Mouse (Mus musculus): ENCODE results near the gene Plet1. TPM values are rescaled to one million over a fixed set of nuclear protein-coding genes. Genes with fewer than 3 reads are reported as not detected.

The Plet1 gene
- polyA plus RNA-seq, 1 experiment from 2014 or later: 1.1 TPM

DNA sequence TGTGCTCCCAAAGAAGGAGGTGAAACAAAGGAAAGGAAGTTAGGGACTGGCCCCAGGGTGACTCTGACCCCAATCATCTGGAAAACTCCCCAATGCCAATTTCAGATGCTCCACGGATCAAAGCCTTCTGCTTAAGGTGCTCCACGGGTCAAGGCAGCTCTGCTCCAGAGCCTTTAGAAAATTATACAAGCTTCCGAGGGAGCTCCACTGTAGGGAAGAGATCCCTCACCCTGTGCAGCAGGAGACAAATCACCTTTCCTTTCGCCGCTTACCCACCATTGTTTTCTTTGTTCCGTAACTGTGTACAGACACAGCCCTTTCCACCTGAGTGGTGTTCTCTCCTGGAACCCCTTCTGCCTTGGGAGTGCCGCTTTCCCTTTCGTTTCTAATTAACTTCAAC lies 18.6 kb upstream of the Plet1 start:
- no peaks in the 10 kb centered on the region for H3K27me3 ChIP-seq
- H3K9ac ChIP-seq: no peak overlapping the region
- H3K4me3 ChIP-seq: no peak overlapping the region
- no peak for ATAC-seq (ENCODE audit: low FRiP score)
- no peak overlapping the region for H3K27ac ChIP-seq
- H3K9me3 ChIP-seq (replicated peaks): no peaks in the 10 kb centered on the region
- H3K4me1 ChIP-seq: 0 out of 2 replicates have a peak, but pooled peaks cover 2% of the 10 kb centered on the region
- WGBS: 64% methylated on average over 8 of the region's 8 CpGs
- H3K4me2 ChIP-seq (replicated peaks): no peak overlapping the region
- H3K36me3 ChIP-seq: no peaks in the 10 kb centered on the region

DNA sequence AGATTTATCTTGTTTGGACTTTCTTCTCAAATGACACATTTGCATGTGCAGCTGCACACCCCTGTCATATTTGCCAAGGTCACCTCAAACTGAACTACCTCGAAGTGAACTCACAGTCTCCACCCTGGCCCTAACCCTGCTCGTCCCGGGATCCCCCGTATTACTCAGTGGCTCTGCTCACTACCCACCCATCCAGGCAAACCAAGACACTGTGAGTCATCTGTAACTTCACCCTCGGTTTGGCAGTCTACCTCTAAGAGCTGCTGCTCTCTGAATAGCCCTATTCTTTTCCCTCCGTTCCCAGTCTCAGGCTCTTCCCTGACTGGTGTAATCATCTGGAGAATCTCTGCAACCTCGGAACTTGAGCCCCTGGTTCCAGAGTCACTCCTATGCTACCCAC lies 17.7 kb upstream of the Plet1 start:
- H3K9me3 ChIP-seq (replicated peaks): no peaks in the 10 kb centered on the region
- H3K9ac ChIP-seq: no peak overlapping the region
- 0 out of 2 replicates have a peak, but pooled peaks cover 2% of the 10 kb centered on the region for H3K4me1 ChIP-seq
- H3K27ac ChIP-seq: no peak overlapping the region
- no peak overlapping the region for H3K4me3 ChIP-seq
- 63% methylated on average over 7 of the region's 7 CpGs for WGBS
- no peaks in the 10 kb centered on the region for H3K27me3 ChIP-seq
- ATAC-seq (ENCODE audit: low FRiP score): no peak
- H3K4me2 ChIP-seq (replicated peaks): no peak overlapping the region
- H3K36me3 ChIP-seq: no peaks in the 10 kb centered on the region

DNA sequence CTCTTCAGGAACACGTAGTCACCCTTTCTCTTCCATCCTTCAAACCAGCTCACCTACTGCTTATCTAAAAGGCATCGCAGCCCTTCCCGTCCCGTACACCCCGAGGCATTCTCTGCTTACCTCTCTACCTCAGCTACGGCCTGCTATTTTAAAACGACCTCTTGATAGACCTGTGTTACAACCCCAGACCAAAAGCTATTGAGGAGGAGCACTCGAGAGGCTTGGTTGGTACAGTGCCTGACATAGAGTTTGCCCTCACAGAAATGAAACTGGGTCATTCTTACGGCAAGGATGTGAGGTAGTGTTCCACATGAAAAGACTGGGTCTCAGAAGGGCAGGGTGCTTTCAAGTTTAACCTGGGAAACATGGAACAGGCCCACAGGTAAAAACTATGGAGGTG lies 17.1 kb upstream of the Plet1 start:
- ATAC-seq (ENCODE audit: low FRiP score): no peak
- no peak overlapping the region for H3K9ac ChIP-seq
- no peaks in the 10 kb centered on the region for H3K27me3 ChIP-seq
- H3K27ac ChIP-seq: no peak overlapping the region
- 90% methylated on average over 9 of the region's 9 CpGs for WGBS
- H3K36me3 ChIP-seq: no peaks in the 10 kb centered on the region
- H3K4me3 ChIP-seq: no peak overlapping the region
- H3K9me3 ChIP-seq (replicated peaks): no peaks in the 10 kb centered on the region
- H3K4me1 ChIP-seq: 0 out of 2 replicates have a peak, but pooled peaks cover 2% of the 10 kb centered on the region
- H3K4me2 ChIP-seq (replicated peaks): no peak overlapping the region

DNA sequence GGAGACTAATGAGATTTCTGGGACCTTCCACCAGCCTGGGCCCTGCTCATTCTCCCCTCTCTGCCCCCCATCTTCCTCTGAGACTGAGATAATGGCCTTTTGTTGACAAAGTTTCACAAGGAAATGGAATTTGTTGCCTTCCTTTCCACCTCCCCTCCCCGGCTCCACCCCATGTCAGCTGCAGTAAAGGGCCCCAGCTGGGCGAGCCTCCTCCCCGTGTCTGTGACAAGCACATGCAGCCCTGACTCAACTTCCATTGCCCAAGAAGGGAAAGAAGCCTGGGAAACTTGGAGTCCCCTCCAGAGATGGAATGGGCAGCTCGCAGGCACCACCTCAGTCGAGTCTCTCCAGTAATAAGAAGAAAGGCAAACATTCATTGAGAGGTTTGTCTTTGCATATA lies 15.5 kb upstream of the Plet1 start:
- 21% methylated on average over 5 of the region's 5 CpGs for WGBS
- H3K9me3 ChIP-seq (replicated peaks): no peaks in the 10 kb centered on the region
- ATAC-seq (ENCODE audit: low FRiP score): no peak
- H3K4me2 ChIP-seq (replicated peaks): no peak overlapping the region
- H3K36me3 ChIP-seq: no peaks in the 10 kb centered on the region
- no peak overlapping the region for H3K27ac ChIP-seq
- H3K27me3 ChIP-seq: no peaks in the 10 kb centered on the region
- no peak overlapping the region for H3K9ac ChIP-seq
- H3K4me1 ChIP-seq: 0 out of 2 replicates have a peak, but pooled peaks cover 2% of the 10 kb centered on the region
- H3K4me3 ChIP-seq: no peak overlapping the region

DNA sequence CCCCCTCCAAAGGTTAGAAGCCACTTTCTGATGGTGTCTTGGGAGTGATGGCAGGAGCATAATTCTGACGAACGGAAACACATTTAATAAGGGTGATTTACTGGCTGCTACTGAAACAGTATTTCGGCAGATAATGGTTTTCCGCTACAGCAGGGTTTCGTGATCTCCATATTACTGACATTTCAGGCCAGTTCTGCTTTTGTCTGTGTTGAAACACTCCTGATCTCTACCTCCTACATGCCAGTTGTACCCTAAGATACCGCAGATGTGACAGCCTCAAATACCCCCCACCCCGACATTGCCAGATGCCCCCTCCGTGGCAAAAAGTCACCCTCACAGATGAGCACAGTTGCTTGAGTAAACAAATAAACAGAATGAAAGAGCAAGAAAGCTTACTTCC lies 14.8 kb upstream of the Plet1 start:
- Histone ChIP-seq H3K4me2 (replicated peaks) (no peak overlapping the region), H3K27ac (no peak overlapping the region), H3K9ac (no peak overlapping the region), H3K9me3 (replicated peaks) (no peaks in the 10 kb centered on the region), H3K4me1 (0 out of 2 replicates have a peak, but pooled peaks cover 2% of the 10 kb centered on the region), H3K36me3 (no peaks in the 10 kb centered on the region), H3K27me3 (no peaks in the 10 kb centered on the region), H3K4me3 (no peak overlapping the region)
- 50% methylated on average over 8 of the region's 8 CpGs for WGBS
- ATAC-seq (ENCODE audit: low FRiP score): no peak

DNA sequence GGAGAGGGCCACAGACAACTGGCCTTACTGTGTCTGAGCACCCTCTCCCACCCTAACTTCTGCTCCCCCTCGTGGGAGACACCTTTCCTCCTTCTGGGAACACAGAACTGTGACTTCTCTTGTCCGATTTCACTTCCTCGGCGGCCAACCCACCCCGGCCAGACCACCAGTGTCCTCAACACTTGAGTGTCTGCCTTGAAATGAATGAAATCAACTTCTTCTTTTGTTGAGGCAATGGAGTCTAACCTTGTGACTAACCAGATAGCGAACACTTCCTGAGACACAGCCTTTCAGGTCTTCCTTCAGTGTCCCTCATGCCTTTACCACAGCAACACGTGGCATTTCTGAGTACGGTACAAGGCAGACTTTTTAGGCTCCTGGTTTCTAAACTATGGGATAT lies 11.6 kb upstream of the Plet1 start:
- ATAC-seq (ENCODE audit: low FRiP score): no peak
- no peak overlapping the region for H3K9ac ChIP-seq
- no peaks in the 10 kb centered on the region for H3K27me3 ChIP-seq
- H3K27ac ChIP-seq: no peak overlapping the region
- peaks cover 13% of the 10 kb centered on the region for H3K4me1 ChIP-seq
- H3K4me2 ChIP-seq (replicated peaks): no peak overlapping the region
- no peaks in the 10 kb centered on the region for H3K9me3 ChIP-seq (replicated peaks)
- 91% methylated on average over 8 of the region's 8 CpGs for WGBS
- H3K36me3 ChIP-seq: no peaks in the 10 kb centered on the region
- no peak overlapping the region for H3K4me3 ChIP-seq

DNA sequence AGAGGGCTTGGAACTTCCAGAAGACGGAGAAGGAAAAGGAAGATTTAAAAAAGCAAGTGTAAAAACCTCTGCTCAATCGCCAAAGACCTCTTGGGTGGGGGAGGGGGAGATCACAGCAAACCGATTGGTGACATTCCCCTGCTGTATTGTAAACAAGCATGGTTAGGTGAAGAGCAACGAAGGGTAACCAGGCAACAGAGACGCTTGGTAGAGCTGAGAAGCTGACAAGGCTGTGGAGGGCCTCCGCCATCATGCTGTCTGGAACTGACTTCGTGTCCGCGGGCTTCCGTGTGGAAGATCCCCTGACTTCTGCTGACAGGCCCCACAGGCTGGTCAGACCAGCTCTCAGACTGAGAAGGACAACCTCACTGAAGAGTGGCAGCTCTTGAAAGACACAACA lies 8.8 kb upstream of the Plet1 start:
- no peak for ATAC-seq (ENCODE audit: low FRiP score)
- no peaks in the 10 kb centered on the region for H3K9me3 ChIP-seq (replicated peaks)
- no peak overlapping the region for H3K27ac ChIP-seq
- 8% methylated on average over 10 of the region's 10 CpGs for WGBS
- H3K36me3 ChIP-seq: no peaks in the 10 kb centered on the region
- H3K9ac ChIP-seq: no peak overlapping the region
- H3K4me3 ChIP-seq: 0 out of 2 replicates have a peak overlapping the region, but pooled peaks have one; percentile 3
- H3K4me1 ChIP-seq: peaks cover 11% of the 10 kb centered on the region
- peak overlapping the region; percentile 40 for H3K4me2 ChIP-seq (replicated peaks)
- no peaks in the 10 kb centered on the region for H3K27me3 ChIP-seq

DNA sequence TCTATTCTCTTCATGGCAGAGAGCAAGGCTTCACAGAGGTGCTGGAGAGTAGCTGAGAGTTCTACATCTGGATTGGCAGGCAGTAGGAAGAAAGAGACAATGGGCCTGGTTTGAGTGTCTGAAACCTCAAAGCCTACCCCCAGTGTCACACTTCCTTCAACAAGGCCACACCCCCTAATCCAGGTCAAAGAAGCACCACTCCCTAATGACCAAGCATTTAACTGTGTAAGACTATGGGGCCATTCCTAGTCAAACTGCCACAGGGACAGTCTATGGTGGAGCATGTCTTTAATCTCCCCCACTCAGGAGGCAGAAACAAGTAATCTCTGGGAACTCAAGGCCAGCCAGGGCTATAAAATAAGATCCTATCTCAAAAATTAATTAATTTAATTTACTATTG lies 3.5 kb upstream of the Plet1 start:
- Histone ChIP-seq H3K9ac (no peak overlapping the region), H3K4me2 (replicated peaks) (no peak overlapping the region), H3K4me1 (peaks cover 7% of the 10 kb centered on the region), H3K27ac (no peak overlapping the region), H3K4me3 (no peak overlapping the region), H3K36me3 (no peaks in the 10 kb centered on the region), H3K27me3 (no peaks in the 10 kb centered on the region), H3K9me3 (replicated peaks) (no peaks in the 10 kb centered on the region)
- ATAC-seq (ENCODE audit: low FRiP score): no peak

DNA sequence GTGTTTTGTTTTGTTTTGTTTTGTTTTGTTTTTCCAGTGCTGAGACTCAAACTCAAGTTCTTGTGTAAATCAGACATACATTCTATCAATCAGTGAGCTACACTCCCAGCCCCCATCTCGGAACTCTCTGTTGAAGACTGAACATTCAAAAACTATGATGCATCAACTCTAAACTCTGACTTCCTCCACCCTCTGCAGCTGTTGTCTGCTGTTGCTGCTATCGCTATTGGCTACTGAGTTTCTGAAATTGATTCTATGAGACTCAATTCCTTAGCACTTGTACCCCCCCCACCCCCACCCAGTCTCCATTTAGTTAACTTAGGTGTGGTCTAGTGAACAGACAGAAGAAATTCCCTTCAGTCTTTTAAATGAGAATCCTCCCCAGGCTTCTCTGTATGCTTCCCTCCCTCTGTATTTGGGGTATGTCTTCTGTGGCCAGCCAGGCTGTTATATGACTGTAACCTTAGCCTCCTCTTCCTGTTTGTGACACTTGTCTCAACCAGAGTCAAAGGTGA lies 2.7 kb upstream of the Plet1 start:
- ATAC-seq (ENCODE audit: low FRiP score): no peak
- H3K4me3 ChIP-seq: no peak overlapping the region
- H3K4me2 ChIP-seq (replicated peaks): no peak overlapping the region
- no peak overlapping the region for H3K9ac ChIP-seq
- H3K27ac ChIP-seq: no peak overlapping the region
- WGBS: 87% methylated on average over 2 of the region's 2 CpGs
- no peaks in the 10 kb centered on the region for H3K9me3 ChIP-seq (replicated peaks)
- no peaks in the 10 kb centered on the region for H3K27me3 ChIP-seq
- H3K36me3 ChIP-seq: no peaks in the 10 kb centered on the region
- peaks cover 12% of the 10 kb centered on the region for H3K4me1 ChIP-seq

DNA sequence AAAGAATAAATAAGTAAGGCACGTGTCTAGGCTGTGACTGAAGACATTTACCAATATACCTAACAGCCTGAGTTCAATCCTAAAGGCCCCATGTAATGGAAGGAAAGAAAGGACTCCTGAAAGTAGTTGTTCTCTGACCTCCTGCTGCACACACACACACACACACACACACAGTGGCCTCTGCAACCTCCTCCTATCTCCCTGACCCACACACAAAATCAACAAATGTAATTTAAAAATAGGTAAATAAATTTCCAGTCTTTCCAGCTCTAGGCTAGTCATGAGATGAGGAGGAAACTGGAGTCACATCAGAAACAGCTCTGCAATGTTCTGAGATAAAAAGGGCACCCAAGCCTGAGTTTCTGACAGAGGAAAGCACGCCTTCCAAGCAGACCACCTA lies 548 bp upstream of the Plet1 start:
- no peaks in the 10 kb centered on the region for H3K36me3 ChIP-seq
- no peak overlapping the region for H3K27ac ChIP-seq
- ATAC-seq (ENCODE audit: low FRiP score): no peak
- H3K4me2 ChIP-seq (replicated peaks): no peak overlapping the region
- no peak overlapping the region for H3K9ac ChIP-seq
- H3K4me3 ChIP-seq: no peak overlapping the region
- WGBS: 73% methylated on average over 2 of the region's 2 CpGs
- no peaks in the 10 kb centered on the region for H3K27me3 ChIP-seq
- peaks cover 10% of the 10 kb centered on the region for H3K4me1 ChIP-seq
- no peaks in the 10 kb centered on the region for H3K9me3 ChIP-seq (replicated peaks)

DNA sequence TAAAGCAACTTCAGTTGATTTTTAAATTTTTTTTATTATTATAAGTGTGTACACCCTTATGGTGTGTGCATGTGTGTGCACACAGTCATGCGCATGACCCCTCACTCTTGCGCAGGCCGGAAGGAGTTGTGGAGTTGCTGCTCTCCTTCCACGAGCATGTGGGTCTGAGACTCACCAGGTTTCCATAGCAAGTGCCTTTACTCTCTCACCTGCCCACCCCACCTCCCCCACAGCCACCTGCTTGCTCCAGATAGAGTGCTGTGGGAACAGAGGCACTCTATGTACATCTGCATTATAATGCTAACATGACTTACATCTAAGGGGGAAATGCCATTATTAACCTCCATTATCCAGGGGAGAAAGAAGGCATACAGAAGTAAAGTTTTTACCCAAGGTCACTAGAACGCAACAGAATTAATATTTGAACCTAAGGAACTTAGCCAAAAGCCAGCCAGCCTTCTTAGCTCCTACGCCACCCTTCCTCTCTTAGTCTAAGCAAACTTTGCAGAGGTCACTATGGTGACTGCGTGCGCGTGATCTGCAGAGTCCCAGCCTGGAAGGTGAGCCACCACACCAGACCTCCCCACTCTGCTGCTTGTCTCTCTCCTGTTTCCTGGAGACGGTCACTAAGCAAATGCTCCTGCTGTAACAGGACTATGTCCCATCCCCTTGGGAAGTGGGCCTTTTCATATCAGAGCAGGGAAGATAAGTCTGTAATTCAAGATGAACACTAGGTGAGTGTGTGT lies 1.3 kb downstream of the Plet1 start:
- peaks cover 11% of the 10 kb centered on the region for H3K4me1 ChIP-seq
- H3K27me3 ChIP-seq: no peaks in the 10 kb centered on the region
- H3K27ac ChIP-seq: no peak overlapping the region
- no peak overlapping the region for H3K9ac ChIP-seq
- no peak for ATAC-seq (ENCODE audit: low FRiP score)
- H3K4me3 ChIP-seq: no peak overlapping the region
- peak overlapping the region; percentile 24; the same call in 1 of the 2 replicates for H3K4me2 ChIP-seq (replicated peaks)
- no peaks in the 10 kb centered on the region for H3K36me3 ChIP-seq
- WGBS: 76% methylated on average over 10 of the region's 10 CpGs
- H3K9me3 ChIP-seq (replicated peaks): no peaks in the 10 kb centered on the region

DNA sequence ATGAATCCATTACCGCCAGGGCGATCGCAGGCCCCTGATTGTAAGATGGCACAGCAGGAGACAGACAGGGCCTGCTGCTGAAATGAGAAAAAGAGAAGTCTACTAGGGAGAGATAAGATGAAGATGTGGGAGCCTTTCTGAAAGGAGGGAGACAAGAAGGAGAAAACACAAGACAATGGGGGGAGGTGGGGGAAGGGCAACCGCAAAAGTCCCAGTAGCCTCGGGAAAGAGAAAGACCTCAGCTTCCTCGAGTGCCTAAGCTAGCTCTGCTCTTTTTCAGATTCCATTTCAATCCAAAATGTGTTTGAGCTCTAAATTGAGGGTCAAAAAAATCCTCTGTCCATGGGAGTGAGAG lies 1.8 kb downstream of the Plet1 start:
- no peak for ATAC-seq (ENCODE audit: low FRiP score)
- whole genome bisulfite sequencing: 26% methylated on average over 6 of the region's 6 CpGs
- Histone ChIP-seq H3K4me1 (peaks cover 14% of the 10 kb centered on the region), H3K9me3 (replicated peaks) (no peaks in the 10 kb centered on the region), H3K4me2 (replicated peaks) (peak overlapping the region; percentile 24; the same call in 1 of the 2 replicates), H3K27ac (0 out of 2 replicates have a peak overlapping the region, but pooled peaks have one; percentile 13), H3K9ac (no peak overlapping the region), H3K27me3 (no peaks in the 10 kb centered on the region), H3K36me3 (no peaks in the 10 kb centered on the region), H3K4me3 (no peak overlapping the region)

DNA sequence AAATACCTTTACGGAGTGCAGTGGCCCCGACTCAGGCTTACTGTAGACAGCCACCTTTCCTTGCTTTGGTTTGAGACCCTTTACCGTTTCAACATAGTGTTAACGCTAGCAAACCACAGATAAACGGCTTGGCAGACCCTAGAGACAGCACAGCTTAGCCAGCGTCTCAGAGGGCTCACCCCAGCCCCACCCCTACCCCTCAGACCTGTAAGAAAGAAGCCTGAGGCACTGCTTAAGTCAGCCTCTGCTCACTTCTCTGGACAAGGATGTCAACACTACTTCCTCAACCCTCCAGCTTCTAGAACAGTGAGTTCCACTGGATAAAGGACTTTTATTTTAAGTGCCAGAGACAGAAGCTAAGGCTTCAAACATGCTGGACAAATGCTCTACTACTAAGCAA lies 2.2 kb downstream of the Plet1 start:
- WGBS: 24% methylated on average over 6 of the region's 6 CpGs
- ATAC-seq (ENCODE audit: low FRiP score): no peak
- Histone ChIP-seq H3K36me3 (no peaks in the 10 kb centered on the region), H3K4me2 (replicated peaks) (peak overlapping the region; percentile 24; the same call in 1 of the 2 replicates), H3K9ac (no peak overlapping the region), H3K9me3 (replicated peaks) (no peaks in the 10 kb centered on the region), H3K4me1 (peaks cover 14% of the 10 kb centered on the region), H3K27me3 (no peaks in the 10 kb centered on the region), H3K4me3 (no peak overlapping the region), H3K27ac (peak overlapping the region; percentile 13; the same call in 1 of the 2 replicates)

Measured in hindbrain, embryonic 12.5 days (tissue).